Mouse (Mus musculus) right cerebral cortex, postnatal 10 days (tissue): ENCODE results near the gene Tcte1.

Source experiments
- DNase-seq, 2 experiments: peaks; one replicate each; pipeline ENCODE4 v3.0.0; 2021; ENCODE audit warnings: low spot score in 2 of 2

Tcte1 gene

DNA sequence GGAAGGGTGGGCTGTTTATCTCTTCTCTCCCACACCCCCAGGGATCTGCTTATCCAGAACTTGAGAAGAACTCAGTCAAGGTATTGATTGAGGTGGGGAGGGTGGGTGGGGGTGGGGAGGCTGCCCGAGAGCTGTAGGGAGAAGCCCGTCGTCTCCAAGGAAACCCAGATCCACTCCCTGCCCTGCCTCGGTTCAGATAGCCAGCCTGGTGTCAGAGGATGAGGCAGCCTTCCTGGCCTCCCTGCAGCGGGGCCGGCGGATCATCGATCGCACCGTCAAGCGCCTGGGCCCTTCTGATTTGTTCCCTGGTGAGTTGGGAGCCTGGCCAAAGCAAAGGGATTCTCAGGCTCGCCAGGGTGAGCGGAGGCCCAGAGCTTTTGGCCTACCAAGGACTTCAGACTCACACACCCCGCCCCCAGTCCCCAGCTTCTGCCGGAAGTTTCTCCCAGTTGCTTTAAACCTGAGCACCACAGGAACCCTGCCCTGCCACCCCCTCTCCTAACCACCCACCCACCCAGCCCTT is 8.0 kb upstream of the Tcte1 start:
- DNase-seq, result no peak

DNA sequence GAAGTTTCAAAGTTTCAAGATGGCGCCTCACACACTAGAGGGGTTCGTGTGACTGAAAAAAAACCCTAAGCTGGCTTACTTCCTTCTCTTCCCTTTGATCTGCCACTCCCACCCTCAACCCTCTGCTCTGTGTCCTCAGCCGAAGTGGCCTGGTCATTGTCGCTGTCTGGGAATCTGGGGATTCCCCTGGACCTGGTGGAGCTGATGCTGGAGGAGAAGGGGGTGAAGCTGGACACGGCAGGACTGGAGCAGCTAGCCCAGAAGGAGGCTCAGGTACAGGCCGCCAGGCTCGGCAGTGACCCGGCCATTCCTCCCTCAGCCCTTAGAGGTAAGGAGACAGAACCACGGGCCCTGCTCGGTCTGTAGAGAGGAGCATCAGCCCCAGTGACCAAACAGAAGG is 7.4 kb upstream of the Tcte1 start:
- no peak for DNase-seq

- peak; percentile 78 to 87 for DNase-seq
Observed at GRCm38 (mm10) chr17:45516488-45516887, 6.7 kb upstream of the Tcte1 start.

DNA sequence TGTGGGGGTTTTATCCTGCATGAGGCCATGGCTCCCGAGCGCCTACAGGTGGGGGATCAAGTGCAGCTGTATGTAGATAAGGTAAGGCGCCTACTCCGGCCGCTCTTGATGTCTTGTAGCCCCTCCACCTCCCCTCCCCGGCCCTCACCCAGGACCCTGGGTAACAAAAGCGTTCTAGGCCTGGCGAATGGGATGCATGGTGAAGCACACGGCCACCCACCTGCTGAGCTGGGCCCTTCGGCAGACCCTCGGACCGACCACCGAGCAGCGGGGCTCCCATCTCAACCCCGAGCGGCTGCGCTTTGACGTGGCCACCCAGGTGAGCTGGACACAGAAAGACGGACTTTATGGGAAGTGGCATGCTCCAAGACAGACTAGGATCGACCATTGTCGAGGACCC is 6.1 kb upstream of the Tcte1 start:
- DNase-seq, result no peak

DNA sequence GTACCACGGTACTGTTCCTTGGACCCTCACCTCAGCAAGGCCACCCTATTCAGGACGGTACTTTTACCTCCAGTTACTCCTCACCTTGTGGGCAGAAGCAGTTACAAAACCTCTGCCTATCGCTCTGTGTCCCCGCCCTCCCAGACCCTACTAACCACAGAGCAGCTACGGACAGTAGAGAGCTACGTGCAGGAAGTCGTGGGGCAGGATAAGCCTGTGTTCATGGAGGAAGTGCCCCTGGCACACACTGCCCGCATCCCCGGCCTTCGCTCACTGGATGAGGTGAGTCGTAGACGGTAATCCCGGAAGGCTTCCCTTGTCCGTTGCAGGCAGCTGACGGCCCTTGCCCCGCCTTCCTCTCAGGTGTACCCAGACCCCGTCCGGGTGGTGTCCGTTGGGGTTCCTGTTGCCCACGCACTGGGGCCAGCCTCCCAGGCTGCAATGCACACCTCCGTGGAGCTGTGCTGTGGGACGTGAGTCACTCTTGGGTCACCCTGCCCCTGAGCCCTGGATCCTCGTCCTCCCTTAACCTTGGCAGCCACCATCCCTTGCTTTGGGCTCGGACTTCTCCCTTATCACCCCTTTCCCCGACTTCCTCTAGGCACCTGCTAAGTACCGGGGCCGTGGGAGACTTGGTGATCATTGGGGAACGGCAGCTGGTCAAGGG is 5.6 kb upstream of the Tcte1 start:
- no peak for DNase-seq

GRCm38 (mm10) chr17:45518766-45519475 is 4.3 kb upstream of the Tcte1 start:
- DNase-seq, result no peak

DNA sequence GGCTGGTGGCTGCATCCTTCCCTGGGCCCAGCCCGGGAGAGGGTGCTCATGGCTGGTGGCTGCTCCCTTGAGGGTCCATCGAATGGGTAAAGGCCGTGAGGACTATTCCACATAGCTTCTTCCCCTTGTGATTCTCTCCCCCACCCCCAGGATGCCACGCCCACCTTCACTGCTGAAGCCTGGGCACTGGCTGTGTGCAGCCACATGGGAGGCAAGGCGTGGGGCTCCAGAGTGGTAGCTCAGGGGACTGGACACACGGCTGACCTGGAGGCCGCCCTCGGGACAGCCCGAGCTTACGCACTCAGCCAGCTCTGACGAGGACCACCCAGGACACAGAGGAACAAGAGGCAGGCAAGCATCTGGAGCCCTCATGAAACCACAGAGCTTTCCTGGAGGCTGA is 3.1 kb upstream of the Tcte1 start:
- no peak for DNase-seq

DNA sequence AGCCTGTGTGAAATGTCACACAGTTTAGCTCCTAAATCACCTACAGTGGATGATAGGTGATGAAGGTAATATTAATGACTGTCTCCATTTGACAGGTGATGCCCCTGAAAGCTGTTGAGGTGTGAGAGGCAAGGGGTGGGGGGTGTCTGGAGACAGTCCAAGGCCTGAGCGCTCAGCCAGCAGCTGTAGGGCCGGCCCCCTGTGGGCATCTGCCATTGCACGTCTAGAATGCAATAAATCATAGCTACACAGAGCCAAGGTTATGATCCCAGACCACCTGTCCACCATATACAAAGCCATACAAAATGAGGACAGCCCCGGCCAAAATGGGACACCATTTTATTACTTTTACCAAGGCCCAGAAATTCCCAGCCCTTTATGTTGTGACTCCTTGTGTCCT is 1.7 kb downstream of the Tcte1 start:
- no peak for DNase-seq

GRCm38 (mm10) chr17:45526571-45526970 is 3.3 kb downstream of the Tcte1 start:
- no peak for DNase-seq

- DNase-seq, result peak; percentile 77 to 78
Observed at GRCm38 (mm10) chr17:45530346-45530782, 7.1 kb downstream of the Tcte1 start.

- DNase-seq, result no peak
Observed at GRCm38 (mm10) chr17:45532896-45533295, 9.7 kb downstream of the Tcte1 start.

GRCm38 (mm10) chr17:45536264-45536663 is 13.0 kb downstream of the Tcte1 start:
- no peak for DNase-seq

DNA sequence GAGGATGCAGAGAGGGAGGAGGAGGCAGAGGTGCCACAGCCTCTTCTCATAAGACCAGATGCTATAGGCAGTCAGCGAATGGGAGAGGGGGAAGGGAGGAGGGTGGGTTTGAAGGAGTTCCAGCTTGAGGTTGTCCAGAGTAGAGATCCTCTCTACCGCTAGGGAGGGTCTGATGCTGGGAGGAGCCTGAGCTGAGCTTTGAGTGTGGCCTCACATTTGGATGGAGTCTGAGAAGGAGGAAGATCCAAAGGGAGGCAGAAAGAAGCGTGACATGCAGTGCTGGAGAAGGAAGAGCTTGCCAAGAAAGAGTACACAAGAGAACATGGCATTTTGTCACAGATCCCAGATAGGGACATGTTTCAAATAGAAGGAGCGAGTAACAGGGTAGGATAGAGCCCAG is 15.2 kb downstream of the Tcte1 start:
- DNase-seq, result no peak

DNA sequence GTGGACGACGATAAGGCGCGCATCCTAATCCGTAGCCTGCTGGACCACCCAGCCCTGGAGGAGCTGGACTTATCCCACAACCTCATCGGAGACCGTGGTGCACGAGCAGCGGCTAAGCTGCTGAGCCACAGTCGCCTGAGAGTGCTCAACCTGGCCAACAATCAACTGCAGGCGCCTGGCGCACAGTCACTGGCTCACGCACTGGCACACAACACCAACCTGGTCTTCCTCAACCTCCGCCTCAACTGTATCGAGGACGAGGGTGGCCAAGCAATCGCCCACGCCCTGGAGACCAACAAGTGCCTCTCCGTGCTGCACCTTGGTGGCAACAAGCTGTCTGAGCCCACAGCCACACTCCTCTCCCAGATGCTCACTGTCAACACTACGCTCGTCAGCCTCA is 16.4 kb downstream of the Tcte1 start:
- no peak for DNase-seq

- DNase-seq, result peak in 1 of 2 experiments; percentile 42
Observed at GRCm38 (mm10) chr17:45542129-45542528, 18.9 kb downstream of the Tcte1 start.

DNA sequence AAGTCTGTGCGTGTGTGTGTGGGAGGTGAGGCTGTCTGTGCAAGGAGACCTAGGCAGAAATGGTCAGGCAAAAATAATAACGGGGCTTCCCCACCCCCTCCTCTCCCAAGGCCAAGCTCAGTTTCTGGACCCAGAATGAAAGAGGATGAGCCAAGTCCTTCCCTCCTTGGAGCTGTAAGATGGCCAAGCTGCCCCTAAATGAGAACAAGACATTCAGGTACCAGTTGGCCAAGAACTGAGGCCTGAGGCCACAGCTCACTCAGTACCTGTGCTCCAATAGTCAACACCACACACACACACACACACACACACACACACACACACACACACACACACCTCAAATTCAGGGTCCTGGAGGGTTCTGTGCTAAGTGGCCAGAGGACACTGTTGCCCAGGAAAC is 19.5 kb downstream of the Tcte1 start:
- DNase-seq, result no peak

DNA sequence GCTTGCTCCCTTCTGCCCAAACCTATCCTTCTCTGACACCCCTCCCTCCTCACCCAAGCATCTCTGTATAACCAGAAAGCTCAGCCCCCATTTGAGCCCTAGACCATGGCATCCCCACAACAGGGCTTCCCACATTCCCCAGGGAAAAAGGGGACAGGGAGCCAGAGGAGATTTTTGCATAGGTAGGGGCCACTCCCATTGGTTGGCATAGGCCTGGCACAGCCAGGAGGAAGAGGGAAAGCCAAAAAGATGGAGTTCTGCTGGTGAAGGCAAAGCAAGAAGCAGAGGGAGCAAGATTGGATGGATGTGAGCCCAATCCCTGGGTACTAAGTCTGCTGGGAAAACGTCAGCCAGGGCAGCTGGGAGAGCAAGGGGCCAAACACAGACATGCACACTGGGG is 19.9 kb downstream of the Tcte1 start:
- no peak for DNase-seq

DNA sequence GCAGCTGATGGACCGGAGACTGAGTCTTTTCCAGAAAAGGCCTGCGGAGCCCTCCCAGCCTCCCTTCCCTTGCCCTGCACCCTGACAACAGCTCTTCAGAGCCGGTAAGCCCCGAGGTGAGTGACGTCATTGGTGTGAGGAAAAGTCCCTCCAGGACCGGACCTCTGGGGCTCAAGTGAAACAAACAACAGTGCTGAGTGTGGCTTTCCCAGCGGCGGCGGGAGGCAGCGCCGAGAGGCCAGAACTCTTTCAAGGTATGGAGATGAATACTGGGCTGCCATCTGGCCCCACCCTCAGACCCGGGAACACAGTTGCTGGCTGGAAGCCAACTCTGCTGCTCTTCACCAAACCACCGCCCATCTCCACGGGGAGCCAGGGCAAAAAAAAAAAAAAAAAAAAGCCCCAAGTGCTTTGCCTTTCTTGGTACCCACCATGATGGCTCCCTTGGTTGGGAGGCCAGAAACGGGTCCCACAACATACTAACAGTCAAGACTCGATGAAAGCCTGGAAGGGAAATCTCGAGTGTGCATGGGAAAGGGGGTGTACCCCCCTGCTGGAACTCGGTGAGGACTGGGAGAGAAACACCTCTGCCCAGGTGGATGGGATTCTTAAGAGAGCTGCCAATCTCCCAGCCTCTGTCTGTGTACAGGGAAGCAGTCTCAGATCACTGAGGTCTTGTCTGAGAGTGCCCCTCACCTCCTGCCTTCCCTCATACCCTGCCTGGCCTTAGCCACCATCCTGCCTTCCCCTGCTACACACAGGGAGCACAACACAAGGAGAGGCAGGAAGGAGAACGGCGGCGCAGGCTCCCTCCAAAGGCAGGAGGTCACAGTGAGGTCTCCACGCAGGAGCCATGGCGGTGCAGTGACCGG is 21.0 kb downstream of the Tcte1 start:
- DNase-seq, result peak in 1 of 2 experiments; percentile 61

GRCm38 (mm10) chr17:45544873-45545277 is 21.6 kb downstream of the Tcte1 start:
- DNase-seq, result peak in 1 of 2 experiments; percentile 41

DNA sequence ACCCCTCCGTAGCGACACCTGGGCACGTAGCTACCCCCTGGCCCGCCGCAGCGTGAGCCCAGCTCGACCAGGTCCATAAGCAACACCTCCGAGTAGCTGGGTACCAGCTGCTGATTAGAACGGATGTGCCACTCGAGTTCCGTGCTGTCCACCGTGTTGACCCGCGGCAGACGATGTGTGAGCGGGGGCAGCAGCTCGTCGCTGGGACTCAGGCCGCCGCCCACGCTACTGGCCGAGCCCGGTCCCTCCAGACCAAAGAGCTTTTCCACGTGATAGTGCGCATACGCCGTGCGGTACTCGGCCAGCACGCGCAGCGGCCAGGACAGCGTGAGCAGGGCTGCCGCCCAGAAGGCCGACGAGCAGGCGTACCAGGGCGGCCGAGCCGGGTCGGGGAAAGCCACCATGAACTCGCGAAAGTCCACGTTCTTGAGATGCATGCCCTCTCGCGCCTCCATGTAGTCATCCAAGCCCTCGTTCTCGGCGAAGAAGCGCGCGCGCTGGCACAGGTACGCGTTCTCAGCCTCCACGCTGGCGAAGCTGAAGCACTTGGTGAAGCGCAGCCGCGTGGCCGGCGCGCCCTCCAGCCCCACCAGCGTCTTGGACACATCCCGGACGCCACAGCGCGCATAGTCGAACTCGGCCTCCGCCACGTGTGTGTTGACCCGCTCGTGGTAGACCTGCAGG is 22.2 kb downstream of the Tcte1 start:
- DNase-seq, result peak in 1 of 2 experiments; percentile 49

- DNase-seq, result no peak
Observed at GRCm38 (mm10) chr17:45546941-45547340, 23.7 kb downstream of the Tcte1 start.
